13 mouse cellular contexts compared by ENCODE assay signal in the genomic region with DNA sequence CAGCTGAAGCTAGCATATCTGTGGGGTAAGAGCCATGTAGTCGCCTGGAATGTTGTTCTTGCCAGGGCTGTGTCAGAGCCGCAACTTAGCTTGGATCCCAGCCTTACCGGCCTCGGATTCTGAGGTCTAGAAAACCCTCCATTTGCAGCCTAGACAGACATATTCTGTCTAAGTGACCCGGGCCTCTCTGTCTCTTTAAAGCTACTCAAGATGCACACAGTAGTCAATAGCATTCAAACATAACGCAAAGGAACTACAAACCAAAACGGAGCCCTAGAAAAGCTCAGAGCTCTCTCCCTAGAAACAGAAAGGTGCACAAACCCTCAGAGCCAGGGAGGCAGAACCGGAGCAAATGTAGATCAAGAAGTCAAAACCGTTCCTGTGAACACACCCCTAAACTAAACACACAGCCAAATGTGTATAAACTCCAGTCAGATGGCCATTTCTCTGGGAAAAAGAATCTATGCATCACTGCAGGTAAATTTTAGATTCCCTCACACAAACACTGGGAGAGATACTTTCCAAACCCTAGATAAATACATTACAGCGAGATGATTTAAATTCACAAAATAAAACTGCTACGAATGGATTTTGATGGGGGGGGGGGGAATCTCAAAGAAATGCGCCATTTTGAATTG. TPM values are rescaled to one million over a fixed set of nuclear protein-coding genes. Genes with fewer than 3 reads are reported as not detected.
DNase-seq lines count a peak whose midpoint lies in the region; ATAC-seq lines count a peak whose summit lies in the region.
"Had no signal": no experiment of that assay in that cellular context is flagged by ENCODE, and none has a peak within 500 bp of the region (broad histone marks: within the 10 kb centered on the region; RNA-seq: fewer than 3 reads in every experiment).

No protein-coding gene starts in this region.

- H3K9me3 ChIP-seq in kidney, embryonic 14.5 days (ENCODE audit: control insufficient read depth, low read length) = no peaks in the 10 kb centered on the region
- no peaks in the 10 kb centered on the region for H3K9me3 ChIP-seq in embryonic facial prominence, embryonic 14.5 days (ENCODE audit: control insufficient read depth, low read length)
- no peaks in the 10 kb centered on the region for H3K9me3 ChIP-seq in limb, embryonic 15.5 days
- H3K9me3 ChIP-seq: neural tube, embryonic 12.5 days had no signal

- peak overlapping the region; percentile 12; the same call in 1 of the 2 replicates for H3K4me3 ChIP-seq in kidney, embryonic 14.5 days (ENCODE audit: low read length)
- H3K4me3 ChIP-seq in embryonic facial prominence, embryonic 14.5 days (ENCODE audit: low read depth, low read length) = peak overlapping the region; percentile 56
- peak overlapping the region; percentile 58 for H3K4me3 ChIP-seq in limb, embryonic 15.5 days
- H3K4me3 ChIP-seq: erythroblast, embryonic 14.5 days; left cerebral cortex, adult 2 months; neural tube, embryonic 12.5 days had no signal

- no peaks in the 10 kb centered on the region for H3K36me3 ChIP-seq in kidney, embryonic 14.5 days (ENCODE audit: control insufficient read depth, insufficient read depth, low read length)
- H3K36me3 ChIP-seq in embryonic facial prominence, embryonic 14.5 days (ENCODE audit: control insufficient read depth, insufficient read depth, low read length) = 0 out of 2 replicates have a peak, but pooled peaks cover 7% of the 10 kb centered on the region
- no peaks in the 10 kb centered on the region for H3K36me3 ChIP-seq in limb, embryonic 15.5 days
- H3K36me3 ChIP-seq: neural tube, embryonic 12.5 days had no signal

- intact Hi-C loops in left cerebral cortex, postnatal 14 days (cut with DNase I) = loop anchor here (10.0 kb wide), 1 partner anchor 426 kb away; a partner anchor contains a TSS

- no peak for ATAC-seq in kidney, embryonic 14.5 days (ENCODE audit: low FRiP score, low TSS enrichment)
- no peak for ATAC-seq in embryonic facial prominence, embryonic 14.5 days (ENCODE audit: low read depth)
- no peak for ATAC-seq in limb, embryonic 15.5 days (ENCODE audit: insufficient number of reproducible peaks, low FRiP score, low TSS enrichment, low read depth)
- ATAC-seq: hindbrain, embryonic 16.5 days had no signal

- H3K27me3 ChIP-seq in kidney, embryonic 14.5 days (ENCODE audit: control insufficient read depth, insufficient read depth, low read length) = peaks cover 90% of the 10 kb centered on the region
- peaks cover 91% of the 10 kb centered on the region for H3K27me3 ChIP-seq in embryonic facial prominence, embryonic 14.5 days (replicated peaks; ENCODE audit: control insufficient read depth, insufficient read depth, low read length)
- peaks cover 89% of the 10 kb centered on the region for H3K27me3 ChIP-seq in limb, embryonic 15.5 days

- no peak overlapping the region for H3K9ac ChIP-seq in kidney, embryonic 14.5 days (ENCODE audit: low read depth, low read length)
- peak overlapping the region; percentile 65 for H3K9ac ChIP-seq in embryonic facial prominence, embryonic 14.5 days (ENCODE audit: low read depth, low read length)
- no peak overlapping the region for H3K9ac ChIP-seq in limb, embryonic 15.5 days
- H3K9ac ChIP-seq: neural tube, embryonic 12.5 days had no signal

- no peak overlapping the region for H3K27ac ChIP-seq in kidney, embryonic 14.5 days (ENCODE audit: low read depth, low read length)
- H3K27ac ChIP-seq in embryonic facial prominence, embryonic 14.5 days (replicated peaks; ENCODE audit: low read depth, low read length) = peak overlapping the region; percentile 91
- peak overlapping the region; percentile 61 for H3K27ac ChIP-seq in limb, embryonic 15.5 days
- H3K27ac ChIP-seq: left cerebral cortex, adult 2 months; neural tube, embryonic 12.5 days had no signal

- 3% methylated on average over 12 of the region's 12 CpGs for WGBS in kidney, embryonic 14.5 days
- 9% methylated on average over 12 of the region's 12 CpGs for WGBS in embryonic facial prominence, embryonic 14.5 days
- WGBS in limb, embryonic 15.5 days = 14% methylated on average over 12 of the region's 12 CpGs

- no peak overlapping the region for H3K4me2 ChIP-seq in kidney, embryonic 14.5 days (replicated peaks; ENCODE audit: low read depth, low read length)
- peak overlapping the region; percentile 50 for H3K4me2 ChIP-seq in embryonic facial prominence, embryonic 14.5 days (ENCODE audit: low read depth, low read length)
- H3K4me2 ChIP-seq in limb, embryonic 15.5 days = peak overlapping the region; percentile 43

- peaks cover 12% of the 10 kb centered on the region for H3K4me1 ChIP-seq in kidney, embryonic 14.5 days (ENCODE audit: control insufficient read depth, insufficient read depth, low read length)
- 0 out of 2 replicates have a peak, but pooled peaks cover 3% of the 10 kb centered on the region for H3K4me1 ChIP-seq in embryonic facial prominence, embryonic 14.5 days (ENCODE audit: control insufficient read depth, insufficient read depth, low read length)
- peaks cover 63% of the 10 kb centered on the region for H3K4me1 ChIP-seq in limb, embryonic 15.5 days

- DNase-seq in kidney, postnatal 36 days = no peak
- peak; percentile 50 for DNase-seq in embryo, embryonic 11 days
- DNase-seq in embryonic facial prominence, embryonic 14.5 days (ENCODE audit: low spot score) = no peak
- DNase-seq in thymus, postnatal 25 days = no peak
- no peak for DNase-seq in left cerebral cortex, postnatal 14 days (ENCODE audit: low spot score in 2 of 2)
- DNase-seq: lung, adult 18-20 months had no signal

RNA-seq across cellular contexts. Expression of a gene that starts 6.9 kb away (rescaled TPM):
- 0.37 and 0.42 TPM in 2 replicates for polyA plus RNA-seq in kidney, embryonic 14.5 days (2014; fragmentation: Nextera tagmentation; extraction: Ambion mirVana)
- 39.7 and 44.9 TPM in 2 replicates for polyA plus RNA-seq in embryonic facial prominence, embryonic 14.5 days (2014; fragmentation: Nextera tagmentation; extraction: Ambion mirVana)
- polyA plus RNA-seq in limb, embryonic 15.5 days (2015; fragmentation: Nextera tagmentation; extraction: Ambion mirVana) = 22.6 and 37.5 TPM in 2 replicates
- total RNA-seq in left cerebral cortex, postnatal 14 days (2021) = not detected
- total RNA-seq: left cerebral cortex, adult 2 months; megakaryocyte-erythroid progenitor cell, adult 5-6 weeks had no signal
- polyA plus RNA-seq: hindbrain, embryonic 16.5 days had no signal

RNA-seq across cellular contexts. Expression of a gene that starts 44.8 kb away (rescaled TPM):
- polyA plus RNA-seq in kidney, embryonic 14.5 days (2014; fragmentation: Nextera tagmentation; extraction: Ambion mirVana) = 0.32 TPM in 1 of 2 replicates, not detected in the other
- not detected in 2 replicates for polyA plus RNA-seq in embryonic facial prominence, embryonic 14.5 days (2014; fragmentation: Nextera tagmentation; extraction: Ambion mirVana)
- 0.22 TPM in 1 of 2 replicates, not detected in the other for polyA plus RNA-seq in limb, embryonic 15.5 days (2015; fragmentation: Nextera tagmentation; extraction: Ambion mirVana)
- total RNA-seq in left cerebral cortex, postnatal 14 days (2021) = under 1 TPM; 0.26 to 0.42 TPM
- total RNA-seq: megakaryocyte-erythroid progenitor cell, adult 5-6 weeks had no signal
- polyA plus RNA-seq: erythroblast, embryonic 14.5 days; neural tube, embryonic 12.5 days had no signal

Comparison
In these comparisons a context has a peak if more than half of its experiments do, and no peak if none do; other contexts are left out.
1. RNA of a gene that starts 6.9 kb away (polyA plus RNA-seq): 39.7 to 44.9 TPM in embryonic facial prominence, embryonic 14.5 days and 22.6 to 37.5 TPM in limb, embryonic 15.5 days; 0.37 to 0.42 TPM in kidney, embryonic 14.5 days; every median in the first group is over 10 times any median in the second.
2. Peak in every context shown above with its lines, with median percentiles within 50 percentile points of each other: H3K4me3 ChIP-seq.